Mouse (Mus musculus) midbrain, postnatal 0 days (tissue): ENCODE results near the gene Zbtb16. TPM values are rescaled to one million over a fixed set of nuclear protein-coding genes. Genes with fewer than 3 reads are reported as not detected.
A peak's percentile ranks its signal among the peaks of the same experiment; 100 is the strongest.

Source experiments
- ATAC-seq: fragments of 200-750 bp; cut with Nextera tagmentation; 2 replicates; pipeline ENCODE4 v1.8.0; 2017; ENCODE audit warnings: moderate number of reproducible peaks, mild to moderate bottlenecking, moderate TSS enrichment, moderate library complexity; ENCODE audit not compliant: low FRiP score
- DNase-seq: peaks from one replicate; pipeline ENCODE4 v3.0.0-alpha.2; 2015; ENCODE audit warnings: low spot score
- H3K27ac ChIP-seq: fragments of 300-500 bp; sonication (generic); 2 replicates; pipeline ENCODE4 v1.5.1; 2014; ENCODE audit warnings: low read depth, mild to moderate bottlenecking, low read length, mixed read lengths
- H3K27me3 ChIP-seq: fragments of 300-500 bp; sonication (generic); 2 replicates; pipeline ENCODE4 v1.6.1; 2014; ENCODE audit warnings: low read length, control low read depth, mixed read lengths; ENCODE audit not compliant: insufficient read depth
- H3K36me3 ChIP-seq: fragments of 300-500 bp; sonication (generic); 2 replicates; pipeline ENCODE4 v1.6.1; 2014; ENCODE audit warnings: low read length, control low read depth, mixed read lengths; ENCODE audit not compliant: insufficient read depth
- H3K4me1 ChIP-seq: fragments of 300-500 bp; sonication (generic); 2 replicates; pipeline ENCODE4 v1.6.1; 2014; ENCODE audit warnings: mild to moderate bottlenecking, control low read depth, antibody characterized with exemption, low read length, mixed read lengths; ENCODE audit not compliant: insufficient read depth
- H3K4me2 ChIP-seq: fragments of 300-500 bp; sonication (generic); 2 replicates; pipeline ENCODE4 v1.6.1; 2014; ENCODE audit warnings: low read depth, mild to moderate bottlenecking, low read length, mixed read lengths; ENCODE audit not compliant: poor library complexity, severe bottlenecking
- H3K4me3 ChIP-seq: fragments of 300-500 bp; sonication (generic); 2 replicates; pipeline ENCODE4 v1.5.1; 2014; ENCODE audit warnings: low read depth, mild to moderate bottlenecking, low read length, moderate library complexity
- H3K9ac ChIP-seq: fragments of 300-500 bp; sonication (generic); replicated peaks from 2 replicates; pipeline ENCODE4 v1.6.1; 2014; ENCODE audit warnings: mild to moderate bottlenecking, low read length, moderate library complexity, mixed read lengths; ENCODE audit not compliant: poor library complexity, severe bottlenecking
- H3K9me3 ChIP-seq: fragments of 300-500 bp; sonication (generic); 2 replicates; pipeline ENCODE4 v1.6.1; 2016; ENCODE audit warnings: low read length, control low read depth
- CTCF ChIP-seq: IDR thresholded peaks from 2 replicates; pipeline ENCODE4 v1.5.1; 2016; ENCODE audit warnings: antibody characterized with exemption, mild to moderate bottlenecking
- WGBS: fragments of 180-500 bp; shearing (Covaris S2); extraction: QIAGEN DNeasy Blood & Tissue Kit; methylation state at CpG from one replicate; pipeline ENCODE4 v1.1.7; 2014; 5-methylcytosine and 5-hydroxymethylcytosine counted together
- polyA plus RNA-seq: library from polyadenylated mRNA; unstranded; fragments of >200 nt; fragmentation: Nextera tagmentation; extraction: Ambion mirVana; gene quantifications from 2 replicates; pipeline ENCODE4 v1.2.1, GENCODE M21; 2015
- total RNA-seq: library from RNA; depleted of rRNA; stranded (reverse); fragments of >200 nt; gene quantifications from 2 replicates; pipeline ENCODE4 v1.2.3, GENCODE M21; 2014

Zbtb16 gene
- total and polyA plus RNA-seq, 2 experiments from 2014 or later, result 6.1 to 8.3 TPM

- H3K9ac ChIP-seq, result no peak overlapping the region
- ATAC-seq (no peak), DNase-seq (no peak)
- H3K4me3 ChIP-seq, result no peak overlapping the region
- no peaks in the 10 kb centered on the region for H3K36me3 ChIP-seq
- H3K27me3 ChIP-seq, result no peaks in the 10 kb centered on the region
- no peak overlapping the region for H3K4me2 ChIP-seq
- TF ChIP-seq CTCF, result no peak
- peaks cover 24% of the 10 kb centered on the region for H3K4me1 ChIP-seq
- H3K9me3 ChIP-seq, result no peaks in the 10 kb centered on the region
- WGBS, result 98% methylated on average over 14 of the region's 14 CpGs
- H3K27ac ChIP-seq, result no peak overlapping the region
These were observed 94.5 kb downstream of the Zbtb16 start for GRCm38 (mm10) chr9:48741433-48742077.

GRCm38 (mm10) chr9:48740732-48741255 is 95.2 kb downstream of the Zbtb16 start:
- ATAC-seq, result no peak
- H3K9ac ChIP-seq, result no peak overlapping the region
- H3K9me3 ChIP-seq, result no peaks in the 10 kb centered on the region
- no peak overlapping the region for H3K4me2 ChIP-seq
- H3K36me3 ChIP-seq, result no peaks in the 10 kb centered on the region
- no peak for TF ChIP-seq CTCF
- peaks cover 27% of the 10 kb centered on the region for H3K4me1 ChIP-seq
- H3K27ac ChIP-seq, result no peak overlapping the region
- H3K4me3 ChIP-seq, result no peak overlapping the region
- DNase-seq, result no peak
- no peaks in the 10 kb centered on the region for H3K27me3 ChIP-seq
- WGBS, result 82% methylated on average over 4 of the region's 4 CpGs

DNA sequence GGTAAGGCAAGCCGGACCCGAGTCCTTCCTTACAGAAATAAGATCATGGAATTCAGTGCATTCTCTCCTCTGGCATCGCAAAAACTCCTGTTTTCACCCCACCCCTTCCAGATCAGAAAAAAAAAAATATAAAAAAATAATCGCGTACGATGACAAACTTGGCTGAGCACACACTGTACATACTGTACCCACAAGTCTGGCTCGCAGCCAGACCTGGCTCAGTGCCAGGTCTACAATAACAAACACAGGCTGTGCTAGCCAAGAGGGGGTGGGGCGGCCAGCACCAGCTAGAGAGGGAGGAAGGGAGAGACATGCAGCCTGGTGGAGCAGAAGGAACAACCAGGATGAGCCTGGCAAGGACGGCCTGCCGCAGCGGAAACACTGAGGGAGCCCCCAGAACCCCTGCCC is 95.9 kb downstream of the Zbtb16 start:
- ATAC-seq (peak; percentile 81), DNase-seq (peak; percentile 97)
- H3K4me3 ChIP-seq, result no peak overlapping the region
- 26% methylated on average over 11 of the region's 11 CpGs for WGBS
- peak overlapping the region; percentile 25; the same call in 1 of the 2 replicates for H3K4me2 ChIP-seq
- H3K9me3 ChIP-seq, result no peaks in the 10 kb centered on the region
- no peaks in the 10 kb centered on the region for H3K36me3 ChIP-seq
- 0 out of 2 replicates have a peak overlapping the region, but pooled peaks have one; percentile 27 for H3K27ac ChIP-seq
- H3K4me1 ChIP-seq, result peaks cover 30% of the 10 kb centered on the region
- no peak for TF ChIP-seq CTCF
- H3K9ac ChIP-seq, result no peak overlapping the region
- H3K27me3 ChIP-seq, result no peaks in the 10 kb centered on the region

- no peak overlapping the region for H3K27ac ChIP-seq
- no peaks in the 10 kb centered on the region for H3K36me3 ChIP-seq
- H3K9me3 ChIP-seq, result no peaks in the 10 kb centered on the region
- peaks cover 28% of the 10 kb centered on the region for H3K4me1 ChIP-seq
- no peak for TF ChIP-seq CTCF
- H3K27me3 ChIP-seq, result no peaks in the 10 kb centered on the region
- H3K4me3 ChIP-seq, result no peak overlapping the region
- 91% methylated on average over 9 of the region's 9 CpGs for WGBS
- H3K9ac ChIP-seq, result no peak overlapping the region
- ATAC-seq, result no peak
- no peak for DNase-seq
- no peak overlapping the region for H3K4me2 ChIP-seq
These were observed 97.1 kb downstream of the Zbtb16 start for GRCm38 (mm10) chr9:48738795-48739476.

GRCm38 (mm10) chr9:48737911-48738310 is 98.1 kb downstream of the Zbtb16 start:
- H3K9me3 ChIP-seq, result no peaks in the 10 kb centered on the region
- peak overlapping the region; percentile 36 for H3K4me2 ChIP-seq
- ATAC-seq (no peak), DNase-seq (no peak)
- WGBS, result 25% methylated on average over 2 of the region's 2 CpGs
- no peak overlapping the region for H3K4me3 ChIP-seq
- no peak overlapping the region for H3K9ac ChIP-seq
- no peak overlapping the region; the same call in 1 of the 2 replicates for H3K27ac ChIP-seq
- H3K27me3 ChIP-seq, result no peaks in the 10 kb centered on the region
- TF ChIP-seq CTCF, result no peak
- H3K36me3 ChIP-seq, result no peaks in the 10 kb centered on the region
- H3K4me1 ChIP-seq, result peaks cover 24% of the 10 kb centered on the region
